Mouse (Mus musculus): ENCODE results near the gene Oxt.

- TF ChIP-seq POLR2A (IDR thresholded peaks at IDR 0.05; ENCODE audit: insufficient read depth, low read length), result no peak
- no peak for TF ChIP-seq CTCF (IDR thresholded peaks at IDR 0.05; ENCODE audit: low read depth, low read length)
- TF ChIP-seq EP300 (IDR thresholded peaks at IDR 0.05; ENCODE audit: insufficient read depth, low read depth, low read length), result no peak
Measured at GRCm38 (mm10) chr2:130588373-130588772, 12.4 kb downstream of the Oxt start.
